Mouse (Mus musculus): ENCODE results near the gene Rcn3.

DNA sequence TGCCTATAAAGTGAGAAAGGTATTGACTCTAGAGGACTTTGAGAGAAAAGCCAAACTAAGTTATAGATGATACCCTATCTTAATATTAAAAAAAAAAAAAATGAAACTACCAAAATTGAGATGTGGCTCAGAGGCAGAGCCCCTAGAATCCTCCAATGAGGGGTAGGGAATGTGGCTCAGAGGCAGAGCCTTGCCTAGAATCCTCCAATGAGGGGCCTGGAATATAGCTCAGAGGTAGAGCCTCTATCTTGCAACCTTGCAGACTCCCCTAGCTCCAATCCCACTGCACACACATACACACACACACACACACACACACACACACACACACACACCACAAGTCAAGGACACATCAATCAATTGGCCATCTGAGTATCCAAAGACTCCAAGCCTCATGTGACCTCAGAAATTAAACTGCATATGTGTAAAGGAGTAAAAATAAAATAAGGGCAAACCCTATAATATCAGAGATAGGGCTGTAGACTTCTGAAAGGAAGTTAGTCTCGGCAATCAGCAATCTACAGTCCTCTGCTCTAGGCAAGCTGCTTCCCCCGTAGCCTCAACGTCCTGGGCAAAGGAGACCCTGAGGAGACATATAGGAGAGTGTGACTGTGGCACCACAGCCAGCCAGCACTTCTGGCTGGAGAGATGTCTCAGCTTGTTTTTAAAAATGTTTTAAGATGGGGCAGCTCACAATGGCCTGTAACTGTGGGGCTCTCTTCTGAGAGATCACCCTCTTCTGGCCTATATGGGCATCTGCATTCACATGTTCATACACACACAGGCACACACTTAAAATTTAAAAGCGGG lies 24.6 kb downstream of the Rcn3 start:
- no peak for TF ChIP-seq CTCF (conservative IDR thresholded peaks at IDR 0.05; ENCODE audit: low read length)
- no peak for TF ChIP-seq NANOG (IDR thresholded peaks at IDR 0.05; ENCODE audit: borderline replicate concordance, low read length)
- no peak for TF ChIP-seq POU5F1 (IDR thresholded peaks at IDR 0.05; ENCODE audit: borderline replicate concordance, low read length)
